Mouse (Mus musculus) heart, adult 2 months (tissue): ENCODE data around the gene Ets1.

Source experiments
- CTCF ChIP-seq: fragments of 200-600 bp; IDR thresholded peaks from 2 replicates; pipeline ENCODE4 v1.8.1; 2022; ENCODE audit warnings: antibody characterized with exemption, mild to moderate bottlenecking, moderate library complexity
- POLR2A ChIP-seq: fragments of 200-500 bp; IDR thresholded peaks from 2 replicates; pipeline ENCODE4 v1.6.1; 2011; ENCODE audit warnings: mild to moderate bottlenecking, low read depth, low read length, control low read depth; ENCODE audit not compliant: insufficient read depth

GRCm38 (mm10) chr9:32644981-32645380 is 9.0 kb downstream of the Ets1 start:
- TF ChIP-seq CTCF = no peak
- TF ChIP-seq POLR2A = no peak
